Mouse (Mus musculus): ENCODE data around the gene Gm28490. TPM values are rescaled to one million over a fixed set of nuclear protein-coding genes. Genes with fewer than 3 reads are reported as not detected.
"Not testable (repeated sequence)": the region's sequence is repeated elsewhere in the genome, so short reads cannot be mapped to it uniquely, and the experiment has no call there.

Gm28490 gene
- not detected in 2 replicates for total RNA-seq (2017)

- not testable (repeated sequence) for ATAC-seq (replicated peaks; ENCODE audit: low read depth, poor library complexity, severe bottlenecking)
Measured at GRCm38 (mm10) chrY:31634656-31635055, at the start of gene Gm28490. Gene Gm28490, minus strand, starts transcription at chrY:31634756.

Measured in common myeloid progenitor, adult 5-6 weeks (primary cell).